Mouse (Mus musculus): ENCODE results near the gene Insc.

- TF ChIP-seq CTCF (conservative IDR thresholded peaks at IDR 0.05; ENCODE audit: insufficient read depth, insufficient read length, low read depth, low read length) (no peak), POLR2A (IDR thresholded peaks at IDR 0.05; ENCODE audit: low read depth, low read length) (no peak)
Observed at GRCm38 (mm10) chr7:114832257-114832940, 88.9 kb downstream of the Insc start.
